Mouse (Mus musculus): Measurements from ENCODE around the gene Dyx1c1.
A peak's percentile ranks its signal among the peaks of the same experiment; 100 is the strongest.

The Dyx1c1 gene

GRCm38 (mm10) chr9:72972984-72973383 lies 14.4 kb downstream of the Dyx1c1 start:
- no peak for DNase-seq (ENCODE audit: extremely low read depth, low read depth)

- no peak for DNase-seq (ENCODE audit: extremely low read depth, low read depth)
These were observed 16.1 kb downstream of the Dyx1c1 start for GRCm38 (mm10) chr9:72974734-72975133.

GRCm38 (mm10) chr9:72975242-72975641 lies 16.7 kb downstream of the Dyx1c1 start:
- no peak for DNase-seq (ENCODE audit: extremely low read depth, low read depth)

GRCm38 (mm10) chr9:72983066-72983465 lies 24.5 kb downstream of the Dyx1c1 start:
- no peak for DNase-seq (ENCODE audit: extremely low read depth, low read depth)

- DNase-seq (ENCODE audit: extremely low read depth, low read depth) = peak; percentile 97
These were observed 26.9 kb downstream of the Dyx1c1 start, which contains the start of the genes Ccpg1os and Ccpg1 for GRCm38 (mm10) chr9:72985250-72986220. Gene Ccpg1os, minus strand, starts transcription at chr9:72985382. Gene Ccpg1, plus strand, starts transcription at chr9:72985429.

- DNase-seq (ENCODE audit: extremely low read depth, low read depth) = no peak
These were observed 29.1 kb downstream of the Dyx1c1 start for GRCm38 (mm10) chr9:72987703-72988102.

- DNase-seq (ENCODE audit: extremely low read depth, low read depth) = no peak
These were observed 30.1 kb downstream of the Dyx1c1 start for GRCm38 (mm10) chr9:72988706-72989105.

- no peak for DNase-seq (ENCODE audit: extremely low read depth, low read depth)
These were observed 32.8 kb downstream of the Dyx1c1 start for GRCm38 (mm10) chr9:72991420-72991819.

- DNase-seq (ENCODE audit: extremely low read depth, low read depth) = no peak
These were observed 34.0 kb downstream of the Dyx1c1 start for GRCm38 (mm10) chr9:72992576-72992975.

GRCm38 (mm10) chr9:72996167-72996566 lies 37.6 kb downstream of the Dyx1c1 start:
- no peak for DNase-seq (ENCODE audit: extremely low read depth, low read depth)

GRCm38 (mm10) chr9:72996806-72997205 lies 38.2 kb downstream of the Dyx1c1 start:
- DNase-seq (ENCODE audit: extremely low read depth, low read depth) = no peak

GRCm38 (mm10) chr9:73000487-73000886 lies 41.9 kb downstream of the Dyx1c1 start:
- DNase-seq (ENCODE audit: extremely low read depth, low read depth) = no peak

GRCm38 (mm10) chr9:73001314-73002011 lies 42.9 kb downstream of the Dyx1c1 start:
- no peak for DNase-seq (ENCODE audit: extremely low read depth, low read depth)

- DNase-seq (ENCODE audit: extremely low read depth, low read depth) = no peak
These were observed 43.6 kb downstream of the Dyx1c1 start for GRCm38 (mm10) chr9:73002177-73002576.

GRCm38 (mm10) chr9:73004076-73004475 lies 45.5 kb downstream of the Dyx1c1 start:
- no peak for DNase-seq (ENCODE audit: extremely low read depth, low read depth)

GRCm38 (mm10) chr9:73005106-73005505 lies 46.5 kb downstream of the Dyx1c1 start:
- no peak for DNase-seq (ENCODE audit: extremely low read depth, low read depth)

- no peak for DNase-seq (ENCODE audit: extremely low read depth, low read depth)
These were observed 47.6 kb downstream of the Dyx1c1 start for GRCm38 (mm10) chr9:73006175-73006574.

- no peak for DNase-seq (ENCODE audit: extremely low read depth, low read depth)
These were observed 49.8 kb downstream of the Dyx1c1 start for GRCm38 (mm10) chr9:73008384-73008783.

- DNase-seq (ENCODE audit: extremely low read depth, low read depth) = no peak
These were observed 54.0 kb downstream of the Dyx1c1 start for GRCm38 (mm10) chr9:73012629-73013028.

GRCm38 (mm10) chr9:73014724-73015123 lies 56.1 kb downstream of the Dyx1c1 start:
- no peak for DNase-seq (ENCODE audit: extremely low read depth, low read depth)

GRCm38 (mm10) chr9:73019841-73020240 lies 61.3 kb downstream of the Dyx1c1 start:
- no peak for DNase-seq (ENCODE audit: extremely low read depth, low read depth)

GRCm38 (mm10) chr9:73020566-73021097 lies 62.0 kb downstream of the Dyx1c1 start:
- no peak for DNase-seq (ENCODE audit: extremely low read depth, low read depth)

Data from MEL-GATA-1-ER (cell line).